Mouse (Mus musculus) kidney, embryonic 16.5 days (tissue): ENCODE measurements around the gene Bnipl. TPM values are rescaled to one million over a fixed set of nuclear protein-coding genes. Genes with fewer than 3 reads are reported as not detected.

Experiments used
- ATAC-seq: fragments of 200-750 bp; cut with Nextera tagmentation; 2 replicates; pipeline ENCODE4 v1.8.0; 2017; ENCODE audit warnings: moderate TSS enrichment; ENCODE audit not compliant: low FRiP score, low TSS enrichment
- H3K27ac ChIP-seq: fragments of 300-500 bp; sonication (generic); 2 replicates; pipeline ENCODE4 v1.5.1; 2014; ENCODE audit warnings: low read length
- H3K27me3 ChIP-seq: fragments of 300-500 bp; sonication (generic); 2 replicates; pipeline ENCODE4 v1.6.1; 2014; ENCODE audit warnings: low read length, control low read depth, mixed read lengths; ENCODE audit not compliant: insufficient read depth
- H3K36me3 ChIP-seq: fragments of 300-500 bp; sonication (generic); 2 replicates; pipeline ENCODE4 v1.6.1; 2014; ENCODE audit warnings: low read length, control low read depth, mixed read lengths; ENCODE audit not compliant: insufficient read depth
- H3K4me1 ChIP-seq: fragments of 300-500 bp; sonication (generic); 2 replicates; pipeline ENCODE4 v1.6.1; 2014; ENCODE audit warnings: low read length, control low read depth, mixed read lengths; ENCODE audit not compliant: insufficient read depth
- H3K4me2 ChIP-seq: fragments of 300-500 bp; sonication (generic); replicated peaks from 2 replicates; pipeline ENCODE4 v1.6.1; 2014; ENCODE audit warnings: low read depth, low read length
- H3K4me3 ChIP-seq: fragments of 300-500 bp; sonication (generic); 2 replicates; pipeline ENCODE4 v1.5.1; 2014; ENCODE audit warnings: mild to moderate bottlenecking, low read length
- H3K9ac ChIP-seq: fragments of 300-500 bp; sonication (generic); replicated peaks from 2 replicates; pipeline ENCODE4 v1.6.1; 2014; ENCODE audit warnings: low read length
- H3K9me3 ChIP-seq: fragments of 300-500 bp; sonication (generic); 2 replicates; pipeline ENCODE4 v1.6.1; 2016; ENCODE audit warnings: low read length, control low read depth
- WGBS: fragments of 180-500 bp; shearing (Covaris S2); extraction: QIAGEN DNeasy Blood & Tissue Kit; methylation state at CpG from one replicate; pipeline ENCODE4 v1.1.7; 2014; 5-methylcytosine and 5-hydroxymethylcytosine counted together
- polyA plus RNA-seq: library from polyadenylated mRNA; unstranded; fragments of >200 nt; fragmentation: Nextera tagmentation; extraction: Ambion mirVana; gene quantifications from 2 replicates; pipeline ENCODE4 v1.2.1, GENCODE M21; 2015

Bnipl gene
- polyA plus RNA-seq, 1 experiment from 2014 or later, result 0.41 TPM

DNA sequence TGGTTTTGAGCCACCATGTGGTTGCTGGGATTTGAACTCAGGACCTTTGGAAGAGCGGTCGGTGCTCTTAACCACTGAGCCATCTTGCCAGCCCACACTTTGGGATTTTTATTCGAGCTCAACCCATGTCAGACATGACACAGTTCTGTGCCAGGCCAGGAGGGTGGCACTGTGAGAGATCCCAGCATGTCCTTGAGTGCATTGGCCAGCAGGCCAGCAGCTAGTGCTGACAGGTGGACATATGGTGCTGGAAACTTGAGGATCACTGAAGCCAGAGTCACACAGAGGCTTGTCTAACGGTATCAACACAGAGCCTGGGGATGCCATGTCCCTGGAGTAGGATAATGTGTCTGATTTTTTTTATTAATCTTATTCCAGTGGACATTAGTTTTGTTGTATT is 38.4 kb upstream of the Bnipl start:
- no peak overlapping the region for H3K4me3 ChIP-seq
- no peak overlapping the region for H3K4me2 ChIP-seq
- 90% methylated on average over 4 of the region's 4 CpGs for WGBS
- H3K4me1 ChIP-seq, result peaks cover 27% of the 10 kb centered on the region
- no peak overlapping the region for H3K9ac ChIP-seq
- no peaks in the 10 kb centered on the region for H3K9me3 ChIP-seq
- peaks cover 32% of the 10 kb centered on the region for H3K36me3 ChIP-seq
- H3K27ac ChIP-seq, result no peak overlapping the region
- ATAC-seq, result no peak
- no peaks in the 10 kb centered on the region for H3K27me3 ChIP-seq

DNA sequence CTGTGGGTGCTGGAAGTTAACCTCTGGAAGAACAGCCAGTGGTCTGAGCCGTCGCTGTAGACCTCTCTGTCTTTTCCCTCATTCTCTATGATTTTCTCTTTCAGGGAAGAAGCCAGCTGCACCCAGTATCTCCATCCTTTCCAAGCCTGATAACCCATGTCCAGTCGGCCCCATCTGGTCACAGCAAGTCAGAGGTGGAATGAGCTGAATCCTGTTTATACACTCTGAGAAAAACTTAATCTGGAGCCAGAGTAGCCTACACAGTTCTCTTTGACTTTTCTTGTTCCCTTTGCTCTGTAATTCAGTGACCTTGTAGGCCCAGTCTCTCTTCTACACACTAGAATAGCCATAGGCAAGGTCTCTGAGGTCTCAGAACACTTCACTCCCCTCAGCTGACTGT is 36.5 kb upstream of the Bnipl start:
- Histone ChIP-seq H3K4me1 (peaks cover 30% of the 10 kb centered on the region), H3K9ac (no peak overlapping the region), H3K9me3 (no peaks in the 10 kb centered on the region), H3K4me3 (no peak overlapping the region), H3K4me2 (no peak overlapping the region), H3K36me3 (peaks cover 18% of the 10 kb centered on the region), H3K27me3 (no peaks in the 10 kb centered on the region), H3K27ac (no peak overlapping the region)
- ATAC-seq, result no peak
- WGBS, result 87% methylated on average over 3 of the region's 3 CpGs

- 79% methylated on average over 7 of the region's 7 CpGs for WGBS
- no peak for ATAC-seq
- H3K4me3 ChIP-seq, result no peak overlapping the region
- H3K27me3 ChIP-seq, result no peaks in the 10 kb centered on the region
- H3K27ac ChIP-seq, result peak overlapping the region; percentile 46
- H3K9me3 ChIP-seq, result no peaks in the 10 kb centered on the region
- no peak overlapping the region for H3K9ac ChIP-seq
- H3K4me1 ChIP-seq, result peaks cover 30% of the 10 kb centered on the region
- H3K4me2 ChIP-seq, result no peak overlapping the region
- H3K36me3 ChIP-seq, result peaks cover 18% of the 10 kb centered on the region
Measured at GRCm38 (mm10) chr3:95286510-95286909, 35.5 kb upstream of the Bnipl start.

- Histone ChIP-seq H3K9me3 (no peaks in the 10 kb centered on the region), H3K4me3 (no peak overlapping the region), H3K27ac (peak overlapping the region; percentile 46), H3K4me1 (peaks cover 30% of the 10 kb centered on the region), H3K9ac (no peak overlapping the region), H3K4me2 (no peak overlapping the region), H3K36me3 (peaks cover 16% of the 10 kb centered on the region), H3K27me3 (no peaks in the 10 kb centered on the region)
- ATAC-seq, result no peak
- WGBS, result 47% methylated on average over 5 of the region's 5 CpGs
Measured at GRCm38 (mm10) chr3:95286011-95286410, 35.0 kb upstream of the Bnipl start.

- WGBS, result 91% methylated on average over 5 of the region's 5 CpGs
- Histone ChIP-seq H3K9me3 (no peaks in the 10 kb centered on the region), H3K27me3 (no peaks in the 10 kb centered on the region), H3K4me2 (no peak overlapping the region), H3K4me3 (no peak overlapping the region), H3K36me3 (peaks cover 11% of the 10 kb centered on the region), H3K9ac (no peak overlapping the region), H3K27ac (peak overlapping the region; percentile 44), H3K4me1 (peaks cover 35% of the 10 kb centered on the region)
- no peak for ATAC-seq
Measured at GRCm38 (mm10) chr3:95285390-95285789, 34.4 kb upstream of the Bnipl start.

DNA sequence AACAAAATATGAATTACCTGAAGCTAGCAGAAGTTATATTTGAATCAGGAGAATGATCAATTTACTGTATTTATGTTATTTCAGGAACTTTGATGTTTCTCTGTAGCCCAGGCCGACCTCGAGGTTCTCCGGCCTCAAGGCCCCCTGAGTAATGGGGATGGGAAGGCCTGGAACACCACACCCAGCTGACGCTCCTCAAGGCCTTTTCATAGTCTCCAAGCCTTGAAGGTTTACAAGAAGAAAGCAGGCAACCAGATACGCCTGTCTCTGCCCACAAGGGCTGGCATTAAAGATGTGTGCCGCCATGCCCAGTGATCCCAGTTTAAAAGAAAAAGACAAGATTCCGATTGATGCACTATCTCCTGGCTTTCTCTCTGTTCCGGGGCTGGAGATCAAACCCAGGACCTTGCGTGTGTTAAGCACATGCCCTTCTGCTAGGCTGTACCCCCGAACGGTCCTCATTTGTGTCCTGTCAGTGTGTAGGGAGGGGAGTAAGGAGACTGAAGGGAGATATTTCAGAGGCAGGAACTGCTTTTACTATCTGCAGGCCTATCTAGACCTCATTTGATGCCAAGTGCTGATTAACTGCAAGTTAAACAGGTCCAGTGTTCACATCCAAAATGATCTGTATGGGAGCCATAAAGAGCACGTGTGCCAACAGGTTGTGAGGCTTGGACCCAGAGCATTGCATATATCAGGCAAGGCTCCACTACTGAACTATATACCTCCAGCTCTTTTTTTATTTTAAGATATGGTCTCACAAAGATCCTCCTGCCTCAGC is 33.7 kb upstream of the Bnipl start:
- H3K4me3 ChIP-seq, result peak overlapping the region; percentile 67; the same call in 1 of the 2 replicates
- no peaks in the 10 kb centered on the region for H3K27me3 ChIP-seq
- no peak for ATAC-seq
- H3K9me3 ChIP-seq, result no peaks in the 10 kb centered on the region
- H3K9ac ChIP-seq, result peak overlapping the region; percentile 2
- no peak overlapping the region for H3K27ac ChIP-seq
- H3K4me2 ChIP-seq, result peak overlapping the region; percentile 80
- WGBS, result 83% methylated on average over 12 of the region's 12 CpGs
- H3K4me1 ChIP-seq, result peaks cover 35% of the 10 kb centered on the region
- H3K36me3 ChIP-seq, result peaks cover 11% of the 10 kb centered on the region

- Histone ChIP-seq H3K36me3 (peaks cover 11% of the 10 kb centered on the region), H3K27ac (peak overlapping the region; percentile 99; the same call in 1 of the 2 replicates), H3K27me3 (no peaks in the 10 kb centered on the region), H3K4me2 (peak overlapping the region; percentile 80), H3K4me1 (peaks cover 35% of the 10 kb centered on the region), H3K9me3 (no peaks in the 10 kb centered on the region), H3K4me3 (peak overlapping the region; percentile 67), H3K9ac (peak overlapping the region; percentile 87)
- WGBS, result 11% methylated on average over 1 of the region's 1 CpGs
- no peak for ATAC-seq
Measured at GRCm38 (mm10) chr3:95284062-95284461, 33.1 kb upstream of the Bnipl start.

DNA sequence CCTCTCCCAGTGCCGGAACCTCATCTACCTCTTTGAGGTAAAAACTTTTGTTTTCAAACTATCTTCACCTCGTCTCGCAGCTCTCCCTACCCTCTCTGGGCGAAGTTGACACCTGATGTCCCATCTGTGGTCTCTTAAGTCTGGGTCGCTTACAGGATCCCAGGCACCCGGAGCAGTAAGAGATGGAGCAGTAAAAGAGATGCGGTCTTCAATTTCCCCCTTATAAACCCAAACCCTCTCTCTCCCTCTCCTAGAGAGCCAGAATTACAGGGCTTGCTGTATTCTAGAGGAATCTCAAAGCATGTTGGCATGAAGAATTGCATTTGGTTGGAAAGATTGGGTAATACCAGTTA is 32.6 kb upstream of the Bnipl start:
- no peak for ATAC-seq
- WGBS, result 2% methylated on average over 7 of the region's 7 CpGs

DNA sequence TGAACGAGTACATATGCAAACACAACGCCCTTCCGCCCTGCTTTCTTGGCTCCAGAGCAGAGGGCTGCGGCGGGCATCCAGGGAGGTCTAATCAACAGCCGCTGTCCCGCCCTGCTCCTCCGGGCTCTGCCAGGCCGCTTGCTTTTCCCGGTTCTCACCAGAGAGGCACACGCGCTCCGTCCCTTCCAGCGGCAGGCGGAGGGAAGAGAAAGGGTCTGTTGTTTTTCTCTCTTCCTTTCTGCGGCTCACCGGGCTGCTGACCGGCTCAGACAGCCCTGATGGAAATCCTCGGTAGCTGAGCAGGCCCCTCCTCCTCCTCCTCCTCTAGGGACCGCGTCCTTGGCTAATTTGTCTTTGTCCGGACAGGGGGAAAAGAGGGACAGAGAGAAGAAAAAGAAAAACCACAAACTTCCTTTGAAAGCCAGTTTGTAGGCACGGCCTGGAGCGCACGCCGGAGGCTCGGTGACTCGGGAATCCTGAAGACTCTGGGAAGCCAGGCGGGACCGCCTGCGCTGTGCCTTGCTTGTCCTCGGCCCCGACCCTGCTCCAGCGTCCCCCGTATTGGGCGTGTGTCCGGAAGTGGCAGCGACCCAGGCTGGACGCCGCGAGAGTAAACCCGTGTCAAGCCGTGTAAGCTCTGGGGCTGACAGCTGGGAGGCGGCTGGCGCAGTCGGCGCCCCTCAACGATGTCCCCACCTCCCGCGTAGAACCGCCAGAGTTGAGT is 32.0 kb upstream of the Bnipl start:
- under 1% methylated on average over 48 of the region's 51 CpGs for WGBS
- H3K4me1 ChIP-seq, result peaks cover 35% of the 10 kb centered on the region
- peak overlapping the region; percentile 99 for H3K27ac ChIP-seq

More for the DNA sequence above, 32.6 kb upstream of the Bnipl start:
- Histone ChIP-seq H3K27ac (peak overlapping the region; percentile 99), H3K9ac (peak overlapping the region; percentile 87), H3K27me3 (no peaks in the 10 kb centered on the region), H3K4me2 (peak overlapping the region; percentile 80), H3K4me1 (peaks cover 35% of the 10 kb centered on the region), H3K9me3 (no peaks in the 10 kb centered on the region), H3K36me3 (peaks cover 8% of the 10 kb centered on the region), H3K4me3 (peak overlapping the region; percentile 67)

GRCm38 (mm10) chr3:95282381-95282864 is 31.4 kb upstream of the Bnipl start:
- H3K4me2 ChIP-seq, result peak overlapping the region; percentile 80

More for the DNA sequence above, 32.0 kb upstream of the Bnipl start:
- Histone ChIP-seq H3K9me3 (no peaks in the 10 kb centered on the region), H3K4me2 (peak overlapping the region; percentile 80), H3K4me3 (peak overlapping the region; percentile 67), H3K9ac (peak overlapping the region; percentile 87), H3K27me3 (no peaks in the 10 kb centered on the region), H3K36me3 (peaks cover 3% of the 10 kb centered on the region)
- peak; percentile 70 for ATAC-seq

More at GRCm38 (mm10) chr3:95282381-95282864, 31.4 kb upstream of the Bnipl start:
- ATAC-seq, result no peak
- Histone ChIP-seq H3K27me3 (no peaks in the 10 kb centered on the region), H3K9me3 (no peaks in the 10 kb centered on the region), H3K27ac (peak overlapping the region; percentile 99), H3K9ac (peak overlapping the region; percentile 87), H3K4me3 (peak overlapping the region; percentile 67), H3K4me1 (peaks cover 36% of the 10 kb centered on the region), H3K36me3 (no peaks in the 10 kb centered on the region)
- under 1% methylated on average over 11 of the region's 11 CpGs for WGBS
